Mouse (Mus musculus) ES-E14 (cell line): ENCODE measurements around the gene Klf5. TPM values are rescaled to one million over a fixed set of nuclear protein-coding genes. Genes with fewer than 3 reads are reported as not detected.

Experiments
- DNase-seq: peaks from one replicate; pipeline ENCODE4 v3.0.0-alpha.2; 2013; ENCODE audit warnings: low read depth, low spot score
- H3K27ac ChIP-seq: 2 replicates; pipeline ENCODE4 v1.5.1; 2012; ENCODE audit warnings: low read depth, mild to moderate bottlenecking, low read length, moderate library complexity, mixed read lengths; ENCODE audit not compliant: poor library complexity, insufficient read depth, severe bottlenecking
- H3K36me3 ChIP-seq: 2 replicates; pipeline ENCODE4 v1.6.1; 2012; ENCODE audit warnings: mild to moderate bottlenecking, low read length, moderate library complexity, mixed read lengths; ENCODE audit not compliant: control insufficient read depth, poor library complexity, insufficient read depth, severe bottlenecking
- H3K4me1 ChIP-seq, 2 experiments: fragments of 150-350 bp in 1 of 2; sonication (generic) in 1 of 2; 2 replicates each; pipeline ENCODE4 v1.6.1; 2012; ENCODE audit warnings: low read length in 2 of 2, mild to moderate bottlenecking in 1 of 2, mixed read lengths in 1 of 2; ENCODE audit not compliant: control insufficient read depth in 2 of 2, insufficient read depth in 2 of 2, poor library complexity in 1 of 2
- H3K4me3 ChIP-seq, 2 experiments: fragments of 150-350 bp in 1 of 2; sonication (generic) in 1 of 2; 2 replicates each; pipeline ENCODE4 v1.5.1; 2012; ENCODE audit warnings: low read length in 2 of 2, low read depth in 1 of 2, mild to moderate bottlenecking in 1 of 2, mixed read lengths in 1 of 2; ENCODE audit not compliant: insufficient read depth in 1 of 2, poor library complexity in 1 of 2, severe bottlenecking in 1 of 2
- H3K9ac ChIP-seq: 2 replicates; pipeline ENCODE4 v1.6.1; 2012; ENCODE audit warnings: low read depth, mild to moderate bottlenecking, low read length, mixed read lengths; ENCODE audit not compliant: poor library complexity, insufficient read depth, severe bottlenecking
- H3K9me3 ChIP-seq: fragments of 150-350 bp; sonication (generic); 2 replicates; pipeline ENCODE4 v1.6.1; 2012; ENCODE audit warnings: low read depth, mild to moderate bottlenecking, low read length; ENCODE audit not compliant: control insufficient read depth, insufficient read depth
- CHD2 ChIP-seq: IDR thresholded peaks from 2 replicates; pipeline ENCODE4 v1.6.1; 2014; ENCODE audit warnings: mild to moderate bottlenecking, low read depth, low read length, inconsistent platforms
- HCFC1 ChIP-seq: IDR thresholded peaks from 2 replicates; pipeline ENCODE4 v1.6.1; 2012; ENCODE audit warnings: low read length, inconsistent platforms, borderline replicate concordance; ENCODE audit not compliant: insufficient read depth
- MAFK ChIP-seq: IDR thresholded peaks from 2 replicates; pipeline ENCODE4 v1.6.1; 2014; ENCODE audit warnings: mild to moderate bottlenecking, low read depth, low read length, inconsistent platforms; ENCODE audit not compliant: insufficient read depth
- ZC3H11A ChIP-seq: IDR thresholded peaks from 2 replicates; pipeline ENCODE4 v1.6.1; 2012; ENCODE audit warnings: low read depth, mild to moderate bottlenecking, inconsistent platforms, low read length, borderline replicate concordance
- ZNF384 ChIP-seq: IDR thresholded peaks from 2 replicates; pipeline ENCODE4 v1.6.1; 2012; ENCODE audit warnings: low read depth, low read length, inconsistent platforms
- in situ Hi-C, 2 experiments: fragments of 600-800 bp; cut with MboI; formaldehyde crosslinking; loops; one replicate each; pipeline ENCODE4 v1.15.1; 2025; ENCODE audit warnings: low sequenced_read_pairs in 2 of 2, inconsistent platforms in 1 of 2; ENCODE audit not compliant: unreplicated experiment in 2 of 2
- total RNA-seq: library from RNA; depleted of rRNA; stranded (reverse); fragments of 300-350 nt; gene quantifications from 2 replicates; pipeline ENCODE4 v1.2.3, GENCODE M21; 2012

The Klf5 gene
- total RNA-seq, 1 experiment = 23.2 TPM

DNA sequence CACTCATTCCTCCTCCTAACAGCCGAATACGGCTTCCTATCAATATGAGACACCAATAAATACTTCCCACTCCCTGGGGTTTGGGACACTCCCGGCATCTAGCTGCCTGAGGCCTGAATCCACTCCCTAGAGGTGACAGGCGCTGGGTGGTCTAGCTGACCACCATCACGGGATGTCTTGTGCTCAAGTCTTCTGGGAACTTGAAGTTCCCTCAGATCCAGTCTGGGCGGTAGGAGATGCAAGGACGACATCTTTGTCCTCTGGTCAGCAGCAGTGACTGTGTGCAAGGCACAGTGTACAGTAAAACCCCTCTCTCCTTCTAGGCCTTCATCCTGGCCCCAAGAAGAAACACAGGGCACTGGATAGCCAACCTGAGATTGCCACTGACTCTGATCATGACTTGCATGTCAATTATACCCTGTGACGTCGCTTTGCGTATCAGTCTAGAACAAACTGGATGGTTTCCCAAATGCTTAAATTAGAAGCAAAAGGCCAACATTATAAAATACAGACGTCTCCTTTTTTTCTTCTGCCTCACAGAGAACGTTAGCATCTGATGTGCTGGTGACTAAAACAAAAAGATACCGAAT, 49.8 kb downstream of the Klf5 start:
- no peak for TF ChIP-seq HCFC1
- TF ChIP-seq ZC3H11A = no peak
- TF ChIP-seq ZNF384 = no peak
- TF ChIP-seq CHD2 = no peak
- TF ChIP-seq MAFK = no peak
- H3K9me3 ChIP-seq = no peaks in the 10 kb centered on the region
- in situ Hi-C loops = no loop called here
- peak overlapping the region; percentile 59; the same call in 1 of the 2 replicates for H3K27ac ChIP-seq
- H3K36me3 ChIP-seq = peaks cover 3% of the 10 kb centered on the region; the same call in 1 of the 2 replicates
- peak overlapping the region; percentile 57; the same call in 1 of the 2 replicates for H3K9ac ChIP-seq
- H3K4me3 ChIP-seq = peak overlapping the region in 1 of 2 experiments; percentile 1; a peak in 2 of 4 replicates
- no peak for DNase-seq
- peaks cover 6 to 11% of the 10 kb centered on the region in 2 experiments; a peak in 3 of 4 replicates for H3K4me1 ChIP-seq

DNA sequence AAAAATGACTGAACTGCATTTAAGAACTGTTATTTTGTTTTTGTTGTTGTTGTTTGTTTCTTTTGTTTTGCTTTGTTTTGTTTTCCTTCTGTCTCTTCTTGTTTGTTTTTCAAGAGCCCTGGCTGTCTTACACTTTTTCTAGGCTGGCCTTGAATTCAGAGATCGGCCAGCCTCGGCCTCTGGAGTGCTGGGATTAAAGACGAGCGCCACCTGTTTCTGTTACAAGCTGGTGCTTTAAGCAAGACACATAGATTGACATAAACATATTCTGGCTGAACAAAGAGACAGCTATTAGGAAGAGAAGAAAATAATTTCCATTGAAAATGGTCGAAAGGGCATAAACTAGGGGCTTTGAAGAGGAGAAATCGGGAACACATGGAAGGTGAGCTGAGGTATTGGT, 51.1 kb downstream of the Klf5 start:
- no peak overlapping the region; the same call in 1 of the 2 replicates for H3K9ac ChIP-seq
- peaks cover 9 to 13% of the 10 kb centered on the region in 2 experiments for H3K4me1 ChIP-seq
- in situ Hi-C loops = no loop called here
- no peak for DNase-seq
- no peaks in the 10 kb centered on the region for H3K9me3 ChIP-seq
- H3K36me3 ChIP-seq = peaks cover 1% of the 10 kb centered on the region; the same call in 1 of the 2 replicates
- TF ChIP-seq ZNF384 (no peak), MAFK (no peak), ZC3H11A (no peak), CHD2 (no peak), HCFC1 (no peak)
- H3K27ac ChIP-seq = peak overlapping the region; percentile 77; the same call in 1 of the 2 replicates
- H3K4me3 ChIP-seq = no peak overlapping the region

DNA sequence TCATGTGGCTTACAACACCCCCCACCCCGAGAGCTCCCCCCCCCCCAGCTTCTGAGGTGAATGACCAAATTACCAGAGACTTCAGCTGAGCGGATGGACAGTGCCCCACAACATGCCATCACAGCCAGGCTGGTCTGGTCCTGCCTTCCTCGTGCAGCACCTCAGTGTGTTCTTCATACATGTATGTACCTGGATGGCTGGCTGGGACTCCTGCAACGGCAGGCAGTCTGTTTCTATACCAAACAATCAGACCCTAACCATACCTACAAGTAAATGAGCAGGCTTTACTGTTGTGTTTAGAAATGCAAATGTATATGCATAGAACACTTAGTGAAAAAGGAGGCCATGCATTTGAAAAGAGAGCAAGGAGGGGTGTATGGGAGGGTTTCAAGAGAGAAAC, 54.5 kb downstream of the Klf5 start:
- Histone ChIP-seq H3K27ac (peak overlapping the region; percentile 84; the same call in 1 of the 2 replicates), H3K4me3 (peak overlapping the region in 1 of 2 experiments; percentile 59; a peak in 2 of 4 replicates), H3K4me1 (peaks cover 11 to 16% of the 10 kb centered on the region in 2 experiments)

DNA sequence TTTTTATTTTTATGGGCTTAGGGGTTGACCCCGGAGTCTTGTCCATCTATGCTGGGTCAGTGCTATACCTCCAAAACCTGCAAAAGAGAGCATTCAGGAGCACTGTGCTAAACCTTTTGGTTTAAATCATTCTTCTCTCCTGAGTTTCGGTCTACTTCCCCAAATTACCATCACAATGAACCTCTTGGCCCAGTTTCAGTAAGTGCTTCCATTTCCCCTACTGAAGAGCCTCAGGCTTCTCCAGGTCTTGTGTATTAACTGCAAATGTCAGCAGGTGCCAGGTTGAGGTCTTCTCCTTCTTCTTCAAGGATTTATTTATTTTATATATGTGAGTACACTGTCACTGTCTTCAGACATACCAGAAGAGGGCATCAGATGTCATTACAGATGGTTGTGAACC, 55.6 kb downstream of the Klf5 start:
- no peak for TF ChIP-seq HCFC1
- no peak for TF ChIP-seq ZNF384
- no peak for TF ChIP-seq CHD2
- TF ChIP-seq MAFK = no peak
- no peak for TF ChIP-seq ZC3H11A
- H3K36me3 ChIP-seq = no peaks in the 10 kb centered on the region
- in situ Hi-C loops = no loop called here
- H3K4me1 ChIP-seq = peaks cover 11 to 16% of the 10 kb centered on the region in 2 experiments
- no peaks in the 10 kb centered on the region for H3K9me3 ChIP-seq
- H3K9ac ChIP-seq = no peak overlapping the region; the same call in 1 of the 2 replicates
- DNase-seq = no peak
- no peak overlapping the region for H3K4me3 ChIP-seq
- H3K27ac ChIP-seq = peak overlapping the region; percentile 86

More for the DNA sequence above, 54.5 kb downstream of the Klf5 start:
- Histone ChIP-seq H3K36me3 (no peaks in the 10 kb centered on the region), H3K9ac (peak overlapping the region; percentile 62; the same call in 1 of the 2 replicates), H3K9me3 (no peaks in the 10 kb centered on the region)
- DNase-seq = no peak
- TF ChIP-seq MAFK (no peak), ZNF384 (no peak), HCFC1 (no peak), CHD2 (no peak), ZC3H11A (no peak)
- in situ Hi-C loops = no loop called here
